In the genomic region with DNA sequence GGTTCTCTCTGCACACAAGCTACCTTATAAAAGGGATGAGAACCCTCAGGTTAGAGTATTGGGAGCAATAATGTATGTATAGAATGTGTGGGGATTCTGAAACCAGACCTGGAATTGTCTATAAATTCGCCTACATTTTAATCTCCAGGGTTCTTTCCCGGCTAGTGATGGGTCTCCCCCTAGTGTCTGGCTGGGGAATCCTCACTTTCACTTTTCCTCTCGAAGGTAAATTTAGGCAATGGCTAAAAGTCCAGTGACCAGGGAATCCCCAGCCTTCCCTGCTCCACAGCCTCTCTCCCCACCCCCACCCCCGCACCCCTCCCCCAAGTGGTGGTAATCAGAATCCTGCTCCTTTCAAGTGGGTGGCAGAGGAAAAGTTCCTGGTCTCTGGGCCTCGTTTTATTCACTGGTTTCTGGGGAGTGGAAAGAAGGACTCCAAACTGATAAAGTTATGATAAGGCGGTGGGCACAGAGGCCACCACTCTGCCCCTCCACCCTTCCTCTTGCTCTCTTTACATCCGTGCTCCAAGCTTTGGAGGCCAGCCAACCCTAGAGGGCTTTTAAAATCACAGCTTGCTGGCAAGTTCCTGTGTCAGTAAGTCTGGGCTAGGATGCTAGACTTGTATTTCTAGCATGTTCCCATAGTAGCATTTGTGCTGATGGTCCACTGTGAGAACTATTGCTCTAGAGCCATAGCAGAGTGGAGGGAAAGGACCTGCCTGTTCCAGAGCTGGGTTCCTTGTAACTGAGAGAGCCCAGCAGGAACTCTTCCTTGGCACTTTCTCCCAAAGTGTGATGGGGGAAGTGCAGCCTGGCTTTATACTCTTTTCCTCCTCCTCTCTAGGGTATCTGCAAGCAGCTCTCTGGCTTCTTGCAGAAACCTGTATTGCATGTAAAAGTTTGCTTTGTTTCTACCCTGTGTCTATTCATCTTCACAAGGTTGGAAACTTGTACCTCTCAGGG, we compare ENCODE assay signal across 7 mouse cellular contexts. TPM values are rescaled to one million over a fixed set of nuclear protein-coding genes. Genes with fewer than 3 reads are reported as not detected.
DNase-seq lines count a peak whose midpoint lies in the region; ATAC-seq and TF ChIP-seq lines count a peak whose summit lies in the region.

No protein-coding gene starts in this region.

- H3K27ac ChIP-seq in macrophage, result no peak overlapping the region
- no peak overlapping the region for H3K27ac ChIP-seq in stomach, postnatal 0 days (replicated peaks)

- peak; percentile 16 for DNase-seq in A20 (ENCODE audit: low read depth, low spot score)
- peak; percentile 61 for DNase-seq in embryo, embryonic 10 days (ENCODE audit: low spot score)
- DNase-seq in heart, postnatal 10 days, result peak; percentile 60 to 75
- peak; percentile 39 to 57 for DNase-seq in layer of hippocampus, postnatal 10 days (ENCODE audit: low spot score in 2 of 2)
- DNase-seq in stomach, postnatal 0 days (ENCODE audit: low spot score), result peak; percentile 43

- TF ChIP-seq EP300 in stomach, postnatal 0 days (optimal IDR thresholded peaks at IDR 0.05), result no peak

- TF ChIP-seq CTCF in E14TG2a.4 (conservative IDR thresholded peaks at IDR 0.05; ENCODE audit: low read length), result peak; percentile 71
- peak; percentile 82 for TF ChIP-seq CTCF in stomach, postnatal 0 days (IDR thresholded peaks at IDR 0.05; ENCODE audit: low read depth)

- H3K4me3 ChIP-seq in E14TG2a.4 (replicated peaks; ENCODE audit: low read length), result no peak overlapping the region
- peak overlapping the region; percentile 62; the same call in 1 of the 2 replicates for H3K4me3 ChIP-seq in macrophage (ENCODE audit: inconsistent target)
- no peak overlapping the region for H3K4me3 ChIP-seq in stomach, postnatal 0 days (ENCODE audit: low read depth, low read length)

- peaks cover 80% of the 10 kb centered on the region for H3K27me3 ChIP-seq in E14TG2a.4 (ENCODE audit: insufficient read depth, low read length)
- no peaks in the 10 kb centered on the region for H3K27me3 ChIP-seq in stomach, postnatal 0 days (ENCODE audit: control insufficient read depth, insufficient read depth, low read length)

- no peaks in the 10 kb centered on the region for H3K36me3 ChIP-seq in E14TG2a.4 (ENCODE audit: insufficient read depth, low read length)
- no peaks in the 10 kb centered on the region for H3K36me3 ChIP-seq in macrophage (ENCODE audit: inconsistent target)
- H3K36me3 ChIP-seq in stomach, postnatal 0 days (ENCODE audit: control insufficient read depth, insufficient read depth, low read length), result no peaks in the 10 kb centered on the region

- ATAC-seq in stomach, postnatal 0 days (ENCODE audit: low FRiP score, low TSS enrichment), result no peak; the same call in 1 of the 2 replicates

- peak overlapping the region; percentile 18; the same call in 1 of the 2 replicates for H3K9ac ChIP-seq in stomach, postnatal 0 days (ENCODE audit: low read length)

- no peaks in the 10 kb centered on the region for H3K79me2 ChIP-seq in macrophage (ENCODE audit: inconsistent target)

- H3K4me2 ChIP-seq in stomach, postnatal 0 days (replicated peaks; ENCODE audit: low read depth), result peak overlapping the region; percentile 98

- H3K4me1 ChIP-seq in E14TG2a.4 (replicated peaks; ENCODE audit: low read depth, low read length), result peaks cover 18% of the 10 kb centered on the region
- 0 out of 2 replicates have a peak, but pooled peaks cover 4% of the 10 kb centered on the region for H3K4me1 ChIP-seq in stomach, postnatal 0 days (replicated peaks; ENCODE audit: control insufficient read depth, insufficient read depth)

- no peaks in the 10 kb centered on the region for H3K9me3 ChIP-seq in E14TG2a.4 (ENCODE audit: low read length)
- no peaks in the 10 kb centered on the region for H3K9me3 ChIP-seq in stomach, postnatal 0 days (ENCODE audit: control insufficient read depth, low read length)

- intact Hi-C loops in heart, postnatal 10 days (cut with DNase I), result loop anchor here (1.0 to 5.0 kb wide), 3 partner anchors 39 to 130 kb away; no protein-coding TSS in a partner anchor

- 4% methylated on average over 7 of the region's 7 CpGs for WGBS in macrophage (ENCODE audit: missing documents)
- WGBS in stomach, postnatal 0 days, result 9% methylated on average over 7 of the region's 7 CpGs

RNA-seq across cellular contexts. Expression of gene Rassf5, which starts 1.7 kb away (rescaled TPM):
- total RNA-seq in heart, postnatal 10 days (2021), result 1 to 10 TPM; 3.9 to 5.4 TPM
- 10 to 100 TPM; 20.0 to 21.0 TPM for total RNA-seq in layer of hippocampus, postnatal 10 days (2021)
- total RNA-seq in macrophage (2018; cell fraction: chromatin; rRNA removed), result 10 to 100 TPM in 25 of 26 experiments, 1 to 10 TPM in 1; 8.9 to 37.5 (median 19.6) TPM
- total RNA-seq in macrophage (2018; cell fraction: cytosol; rRNA removed), result 10 to 100 TPM; 20.0 to 56.2 (median 35.3) TPM
- 10 to 100 TPM; 14.7 to 47.2 (median 30.6) TPM for total RNA-seq in macrophage (2018; cell fraction: nucleus; rRNA removed)
- 28.9 to 47.9 TPM (median 35.4 TPM) in 3 replicates for polyA plus RNA-seq in macrophage (2018)
- polyA plus RNA-seq in stomach, postnatal 0 days (2015; fragmentation: Nextera tagmentation; extraction: Ambion mirVana), result 7.9 and 8.6 TPM in 2 replicates

RNA-seq across cellular contexts. Expression of gene Ikbke, which starts 32.7 kb away (rescaled TPM):
- 1 to 10 TPM; 2.9 to 3.1 TPM for total RNA-seq in heart, postnatal 10 days (2021)
- total RNA-seq in layer of hippocampus, postnatal 10 days (2021), result 1 to 10 TPM; 2.5 to 3.6 TPM
- total RNA-seq in macrophage (2018; cell fraction: chromatin; rRNA removed), result 1,000 to 10,000 TPM; 1,136 to 6,556 (median 3,620) TPM
- total RNA-seq in macrophage (2018; cell fraction: cytosol; rRNA removed), result 100 to 1,000 TPM in 17 of 26 experiments, 10 to 100 TPM in 9; 69.2 to 344 (median 158) TPM
- total RNA-seq in macrophage (2018; cell fraction: nucleus; rRNA removed), result 1,000 to 10,000 TPM in 20 of 26 experiments, 100 to 1,000 TPM in 6; 493 to 2,755 (median 1,436) TPM
- polyA plus RNA-seq in macrophage (2018), result 63.3 to 156 TPM (median 108 TPM) in 3 replicates
- polyA plus RNA-seq in stomach, postnatal 0 days (2015; fragmentation: Nextera tagmentation; extraction: Ambion mirVana), result 4.5 and 5.7 TPM in 2 replicates

Comparison
In these comparisons a context has a peak if more than half of its experiments do, and no peak if none do; other contexts are left out.
1. DNase-seq: peak in every context shown above with its lines; median percentile 68 in heart, postnatal 10 days; 61 in embryo, embryonic 10 days; 48 in layer of hippocampus, postnatal 10 days; 43 in stomach, postnatal 0 days; 16 in A20.